Mouse (Mus musculus): Measurements from ENCODE around the gene Olfr686. TPM values are rescaled to one million over a fixed set of nuclear protein-coding genes. Genes with fewer than 3 reads are reported as not detected.

Olfr686 gene
- polyA plus RNA-seq, 1 experiment from 2014 or later: not detected

DNA sequence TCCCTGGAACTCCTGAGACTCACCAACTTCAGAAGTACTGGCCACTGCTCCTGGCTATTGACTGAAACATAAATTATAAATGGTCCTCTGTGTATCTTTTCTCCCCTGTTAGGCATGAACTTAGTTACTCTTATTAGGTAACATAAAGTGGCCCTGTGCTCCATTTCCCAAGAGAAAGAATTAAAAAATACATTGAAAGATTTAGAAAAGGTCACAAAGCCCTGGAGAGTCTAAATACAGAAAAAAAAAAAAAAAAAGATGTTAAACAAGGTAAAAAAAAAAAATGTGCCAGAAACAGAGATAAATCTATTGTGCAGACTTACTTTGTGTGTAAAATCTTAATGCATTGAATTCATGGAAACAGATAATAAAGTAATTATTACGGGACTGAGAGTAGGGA, 43.7 kb downstream of the Olfr686 start, which contains the start of gene Olfr684:
Gene Olfr684, minus strand, starts transcription at position 101 of the 400 bp plus-strand sequence.
- no peak within 1 kb of the TSS for H3K4me2 ChIP-seq

More for the DNA sequence above, 43.7 kb downstream of the Olfr686 start, which contains the start of gene Olfr684:
- Histone ChIP-seq H3K27me3 (no peaks in the 10 kb centered on the region), H3K9me3 (replicated peaks) (no peaks in the 10 kb centered on the region), H3K4me1 (replicated peaks) (no peaks in the 10 kb centered on the region), H3K4me3 (replicated peaks) (no peak within 1 kb of the TSS), H3K36me3 (no peaks in the 10 kb centered on the region), H3K9ac (no peak within 1 kb of the TSS), H3K27ac (no peak within 1 kb of the TSS)
- 56% methylated on average over 1 of the region's 1 CpGs for WGBS (ENCODE audit: insufficient replicate concordance)
- ATAC-seq (ENCODE audit: low read depth): no peak
- no peak for DNase-seq

Other genes with a start within 250 kb of the Olfr686 start
- gene Olfr670, start 244.9 kb downstream of the Olfr686 start, polyA plus RNA-seq (2015; fragmentation: Nextera tagmentation; extraction: Ambion mirVana): not detected in 2 replicates
- gene Olfr671, start 228.4 kb downstream of the Olfr686 start, polyA plus RNA-seq (2015; fragmentation: Nextera tagmentation; extraction: Ambion mirVana): not detected in 2 replicates
- gene Olfr672, start 205.5 kb downstream of the Olfr686 start, polyA plus RNA-seq (2015; fragmentation: Nextera tagmentation; extraction: Ambion mirVana): not detected in 2 replicates
- not detected in 2 replicates for gene Olfr675, start 179.0 kb downstream of the Olfr686 start, polyA plus RNA-seq (2015; fragmentation: Nextera tagmentation; extraction: Ambion mirVana)
- gene Olfr676, start 174.8 kb downstream of the Olfr686 start, polyA plus RNA-seq (2015; fragmentation: Nextera tagmentation; extraction: Ambion mirVana): not detected in 2 replicates
- not detected in 2 replicates for gene Olfr677, start 156.1 kb downstream of the Olfr686 start, polyA plus RNA-seq (2015; fragmentation: Nextera tagmentation; extraction: Ambion mirVana)
- not detected in 2 replicates for gene Olfr678, start 143.0 kb downstream of the Olfr686 start, polyA plus RNA-seq (2015; fragmentation: Nextera tagmentation; extraction: Ambion mirVana)
- not detected in 2 replicates for gene Olfr679, start 126.3 kb downstream of the Olfr686 start, polyA plus RNA-seq (2015; fragmentation: Nextera tagmentation; extraction: Ambion mirVana)
- gene Olfr680-ps1, start 114.7 kb downstream of the Olfr686 start, polyA plus RNA-seq (2015; fragmentation: Nextera tagmentation; extraction: Ambion mirVana): not detected in 2 replicates
- gene Olfr681, start 90.6 kb downstream of the Olfr686 start, polyA plus RNA-seq (2015; fragmentation: Nextera tagmentation; extraction: Ambion mirVana): not detected in 2 replicates
- gene Olfr683, start 60.5 kb downstream of the Olfr686 start, polyA plus RNA-seq (2015; fragmentation: Nextera tagmentation; extraction: Ambion mirVana): not detected in 2 replicates
- gene Olfr684, start 43.8 kb downstream of the Olfr686 start, polyA plus RNA-seq (2015; fragmentation: Nextera tagmentation; extraction: Ambion mirVana): not detected in 2 replicates
- not detected in 2 replicates for gene Olfr685, start 21.5 kb downstream of the Olfr686 start, polyA plus RNA-seq (2015; fragmentation: Nextera tagmentation; extraction: Ambion mirVana)
- gene Olfr688, start 80.6 kb upstream of the Olfr686 start, polyA plus RNA-seq (2015; fragmentation: Nextera tagmentation; extraction: Ambion mirVana): not detected in 2 replicates
- not detected in 2 replicates for gene Olfr689, start 103.7 kb upstream of the Olfr686 start, polyA plus RNA-seq (2015; fragmentation: Nextera tagmentation; extraction: Ambion mirVana)
- gene Olfr690, start 126.6 kb upstream of the Olfr686 start, polyA plus RNA-seq (2015; fragmentation: Nextera tagmentation; extraction: Ambion mirVana): not detected in 2 replicates
- not detected in 2 replicates for gene Olfr691, start 134.8 kb upstream of the Olfr686 start, polyA plus RNA-seq (2015; fragmentation: Nextera tagmentation; extraction: Ambion mirVana)
- not detected in 2 replicates for gene Olfr692, start 160.7 kb upstream of the Olfr686 start, polyA plus RNA-seq (2015; fragmentation: Nextera tagmentation; extraction: Ambion mirVana)
- not detected in 2 replicates for gene Gm5901, start 167.6 kb upstream of the Olfr686 start, polyA plus RNA-seq (2015; fragmentation: Nextera tagmentation; extraction: Ambion mirVana)
- 11.6 and 12.7 TPM in 2 replicates for gene Fam160a2, start 192.6 kb upstream of the Olfr686 start, polyA plus RNA-seq (2015; fragmentation: Nextera tagmentation; extraction: Ambion mirVana)
- gene Cnga4, start 197.1 kb upstream of the Olfr686 start, polyA plus RNA-seq (2015; fragmentation: Nextera tagmentation; extraction: Ambion mirVana): not detected in 2 replicates
- not detected in 2 replicates for gene Cckbr, start 218.2 kb upstream of the Olfr686 start, polyA plus RNA-seq (2015; fragmentation: Nextera tagmentation; extraction: Ambion mirVana)